Mouse (Mus musculus) embryonic stem cell, embryonic (primary cell): ENCODE results near the gene Nectin4.
"Not testable (repeated sequence)": the region's sequence is repeated elsewhere in the genome, so short reads cannot be mapped to it uniquely, and the experiment has no call there.

Source experiments
- CTCF ChIA-PET, 4 experiments: fragments of 300-600 bp in 2 of 4; fragments of 350-600 bp in 2 of 4; sonication (Branson Sonifier 250); formaldehyde crosslinking; loops; one replicate each; lab custom pipeline; 2022; ENCODE audit warnings: inconsistent platforms in 2 of 4; lab: Charles Lee
- POLR2A ChIA-PET, 4 experiments: fragments of 300-600 bp in 2 of 4; fragments of 350-600 bp in 2 of 4; sonication (Branson Sonifier 250); formaldehyde crosslinking; loops; one replicate each; lab custom pipeline; 2022; ENCODE audit warnings: antibody characterized with exemption in 4 of 4, inconsistent platforms in 1 of 4; lab: Charles Lee

Nectin4 gene

GRCm38 (mm10) chr1:171369845-171370556, at the start of gene Nectin4:
Gene Nectin4 (plus strand): TSS chr1:171370099.
- ChIA-PET POLR2A (interaction anchor here in 2 of 4 experiments (0.5 to 3.9 kb wide), 16 partner anchors 8 to 265 kb away, joined by 3 to 22 read pairs (median 4); partner anchors contain the start of genes Dedd (in 2 of the 2), Klhdc9 (in 2 of the 2) and Alyref2 (in 1 of the 2)), CTCF (interaction anchor here in 3 of 4 experiments (0.5 to 6.0 kb wide), 9 partner anchors 9 to 107 kb away, joined by 3 to 43 read pairs (median 4); partner anchors contain the start of gene Klhdc9 (in 2 of the 3))

GRCm38 (mm10) chr1:171320151-171320550, 49.7 kb upstream of the Nectin4 start:
- POLR2A ChIA-PET = interaction anchor here (0.6 to 5.1 kb wide), 46 partner anchors 8 to 425 kb away, joined by 3 to 72 read pairs (median 4); partner anchors contain the start of genes Dedd (in 3 of the 4), Nit1 (in 3 of the 4), Pfdn2 (in 3 of the 4) and Klhdc9 (in 2 of the 4)
- CTCF ChIA-PET = interaction anchor here in 1 of 4 experiments (0.8 to 2.2 kb wide), 8 partner anchors 14 to 244 kb away, joined by 3 to 9 read pairs (median 4); partner anchors contain the start of genes Klhdc9 and Ppox

- ChIA-PET CTCF (interaction anchor here (0.6 to 4.9 kb wide), 34 partner anchors 14 to 247 kb away, joined by 3 to 67 read pairs (median 4); partner anchors contain the start of genes Klhdc9 (in 2 of the 4), Nit1 (in 2 of the 4), Pfdn2 (in 2 of the 4) and Ppox (in 2 of the 4)), POLR2A (interaction anchor here (0.6 to 5.1 kb wide), 47 partner anchors 9 to 181 kb away, joined by 3 to 72 read pairs (median 5); partner anchors contain the start of genes Klhdc9 (in 3 of the 4), Nit1 (in 3 of the 4), Pfdn2 (in 3 of the 4) and Alyref2 (in 2 of the 4))
Measured at GRCm38 (mm10) chr1:171321415-171321814, 48.5 kb upstream of the Nectin4 start.

- POLR2A ChIA-PET = interaction anchor here (0.6 to 5.1 kb wide), 60 partner anchors 9 to 181 kb away, joined by 3 to 72 read pairs (median 4); partner anchors contain the start of genes Klhdc9 (in 3 of the 4), Nit1 (in 3 of the 4), Pfdn2 (in 3 of the 4) and Alyref2 (in 2 of the 4)
- CTCF ChIA-PET = interaction anchor here (0.5 to 4.9 kb wide), 43 partner anchors 11 to 807 kb away, joined by 3 to 67 read pairs (median 4); partner anchors contain the start of genes Klhdc9 (in 2 of the 4), Nit1 (in 2 of the 4), Pfdn2 (in 2 of the 4) and Ppox (in 2 of the 4)
Measured at GRCm38 (mm10) chr1:171322012-171322411, 47.9 kb upstream of the Nectin4 start.

- POLR2A ChIA-PET = interaction anchor here in 2 of 4 experiments (0.8 to 3.1 kb wide), 14 partner anchors 9 to 176 kb away, joined by 3 to 20 read pairs (median 4); partner anchors contain the start of genes B4galt3 (in 2 of the 2), Nit1 (in 2 of the 2), Pfdn2 (in 2 of the 2) and Klhdc9 (in 1 of the 2)
- CTCF ChIA-PET = interaction anchor here in 2 of 4 experiments (0.5 to 4.9 kb wide), 3 partner anchors 32 to 176 kb away, joined by 3 to 67 read pairs (median 3); partner anchors contain the start of gene Klhdc9 (in 1 of the 2)
Measured at GRCm38 (mm10) chr1:171325571-171325970, 44.3 kb upstream of the Nectin4 start.

GRCm38 (mm10) chr1:171326588-171326987, 43.3 kb upstream of the Nectin4 start:
- CTCF ChIA-PET = not testable (repeated sequence)
- POLR2A ChIA-PET = interaction anchor here in 2 of 4 experiments (0.9 to 3.1 kb wide), 9 partner anchors 16 to 176 kb away, joined by 3 to 30 read pairs (median 6); partner anchors contain the start of genes Klhdc9 (in 2 of the 2), Alyref2 (in 1 of the 2), B4galt3 (in 1 of the 2) and Nit1 (in 1 of the 2)

- POLR2A ChIA-PET = interaction anchor here (0.6 to 4.5 kb wide), 58 partner anchors 8 to 197 kb away, joined by 3 to 34 read pairs (median 4); partner anchors contain the start of genes Nit1 (in 4 of the 4), Pfdn2 (in 4 of the 4), Ppox (in 3 of the 4) and Usf1 (in 3 of the 4)
- CTCF ChIA-PET = interaction anchor here in 3 of 4 experiments (0.6 to 1.4 kb wide), 7 partner anchors 26 to 1619 kb away, joined by 3 to 7 read pairs (median 4); partner anchors contain the start of gene Ppox (in 2 of the 3)
Measured at GRCm38 (mm10) chr1:171328244-171328643, 41.7 kb upstream of the Nectin4 start.

- ChIA-PET CTCF (interaction anchor here in 2 of 4 experiments (0.7 to 1.4 kb wide), 6 partner anchors 25 to 166 kb away, joined by 3 to 7 read pairs (median 4); partner anchors contain the start of gene Ppox (in 2 of the 2)), POLR2A (interaction anchor here (0.6 to 4.5 kb wide), 62 partner anchors 9 to 187 kb away, joined by 3 to 34 read pairs (median 4); partner anchors contain the start of genes Nit1 (in 4 of the 4), Pfdn2 (in 4 of the 4), B4galt3 (in 3 of the 4) and Ppox (in 3 of the 4))
Measured at GRCm38 (mm10) chr1:171328839-171329432, 41.0 kb upstream of the Nectin4 start, which contains the start of gene Dedd. Gene Dedd (plus strand): TSS chr1:171329145.

GRCm38 (mm10) chr1:171329433-171330215, 40.3 kb upstream of the Nectin4 start:
- CTCF ChIA-PET = interaction anchor here in 3 of 4 experiments (0.6 to 1.4 kb wide), 5 partner anchors 25 to 165 kb away, joined by 3 to 7 read pairs (median 4); partner anchors contain the start of gene Ppox (in 1 of the 3)

GRCm38 (mm10) chr1:171330216-171330560, 39.7 kb upstream of the Nectin4 start:
- POLR2A ChIA-PET = interaction anchor here in 3 of 4 experiments (0.6 to 4.5 kb wide), 25 partner anchors 8 to 216 kb away, joined by 3 to 34 read pairs (median 4); partner anchors contain the start of genes Nit1 (in 3 of the 3), Pfdn2 (in 3 of the 3), Adamts4 (in 1 of the 3) and B4galt3 (in 1 of the 3)
- CTCF ChIA-PET = interaction anchor here in 2 of 4 experiments (0.6 to 1.1 kb wide), 2 partner anchors 26 to 171 kb away, joined by 3 to 4 read pairs; no protein-coding TSS in a partner anchor

More at GRCm38 (mm10) chr1:171329433-171330215, 40.3 kb upstream of the Nectin4 start:
- POLR2A ChIA-PET = interaction anchor here (0.6 to 4.5 kb wide), 48 partner anchors 8 to 216 kb away, joined by 3 to 34 read pairs (median 5); partner anchors contain the start of genes Nit1 (in 3 of the 4), Pfdn2 (in 3 of the 4), B4galt3 (in 2 of the 4) and F11r (in 2 of the 4)

GRCm38 (mm10) chr1:171342262-171343207, 27.4 kb upstream of the Nectin4 start:
- POLR2A ChIA-PET = interaction anchor here in 1 of 4 experiments (1.7 to 8.7 kb wide), 2 partner anchors 15 to 17 kb away, joined by 5 to 90 read pairs; partner anchors contain the start of gene Klhdc9
- CTCF ChIA-PET = no interaction called here

- CTCF ChIA-PET = interaction anchor here in 3 of 4 experiments (0.6 to 2.9 kb wide), 4 partner anchors 14 to 351 kb away, joined by 4 to 14 read pairs (median 5); no protein-coding TSS in a partner anchor
- POLR2A ChIA-PET = interaction anchor here (0.6 to 8.7 kb wide), 19 partner anchors 9 to 950 kb away, joined by 3 to 90 read pairs (median 5); partner anchors contain the start of genes Dedd (in 2 of the 4), Klhdc9 (in 2 of the 4) and Pcp4l1 (in 1 of the 4)
Measured at GRCm38 (mm10) chr1:171343922-171344677, 25.8 kb upstream of the Nectin4 start.

GRCm38 (mm10) chr1:171344715-171345114, 25.2 kb upstream of the Nectin4 start:
- POLR2A ChIA-PET = interaction anchor here (0.6 to 8.7 kb wide), 33 partner anchors 10 to 949 kb away, joined by 3 to 90 read pairs (median 5); partner anchors contain the start of genes Dedd (in 3 of the 4), Klhdc9 (in 2 of the 4), F11r (in 1 of the 4) and Ufc1 (in 1 of the 4)
- CTCF ChIA-PET = interaction anchor here (0.6 to 2.9 kb wide), 8 partner anchors 13 to 352 kb away, joined by 4 to 14 read pairs (median 5); partner anchors contain the start of gene Klhdc9 (in 2 of the 4)
